Comparison of ENCODE assay signal across 19 mouse cellular contexts in the genomic region with DNA sequence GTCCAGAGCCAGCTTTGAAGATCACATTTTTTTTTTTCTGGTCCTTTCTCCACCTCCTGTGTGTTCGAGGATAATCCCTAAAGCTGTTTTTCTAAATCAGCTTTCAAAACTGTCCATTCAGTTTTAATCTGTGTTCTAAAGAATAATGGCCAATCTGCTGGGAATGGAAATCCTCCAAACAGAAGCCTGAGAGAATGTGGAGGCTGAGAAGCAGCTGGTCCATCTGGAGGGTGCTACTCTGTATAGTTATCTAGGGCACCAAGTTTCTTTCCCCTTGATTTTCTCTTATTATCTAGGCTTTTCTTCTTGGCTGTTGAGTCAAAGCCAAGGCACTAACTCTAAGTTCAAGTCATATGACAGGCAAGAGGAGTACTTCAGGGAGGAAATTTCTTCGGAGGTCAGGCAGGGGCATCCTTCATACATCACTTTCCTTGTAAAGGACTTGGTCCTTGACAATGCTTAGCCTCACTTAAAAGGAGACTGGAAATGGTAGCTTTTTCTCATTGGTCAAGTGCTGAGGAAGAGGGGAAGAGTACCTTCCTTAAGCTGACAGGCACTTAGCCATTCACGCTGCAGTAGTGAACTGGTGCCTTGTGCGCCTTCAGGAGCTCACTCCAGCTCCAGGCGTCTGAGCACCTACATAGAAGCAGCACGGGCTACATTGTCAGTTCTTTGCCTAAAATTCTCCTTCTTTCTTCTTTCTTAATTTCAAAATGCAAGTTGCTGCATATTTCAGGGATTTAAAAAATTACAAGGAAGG. TPM values are rescaled to one million over a fixed set of nuclear protein-coding genes. Genes with fewer than 3 reads are reported as not detected.
A peak's percentile ranks its signal among the peaks of the same experiment; 100 is the strongest.
DNase-seq lines count a peak whose midpoint lies in the region; ATAC-seq and TF ChIP-seq lines count a peak whose summit lies in the region.
"Had no signal": no experiment of that assay in that cellular context is flagged by ENCODE, and none has a peak within 500 bp of the region (broad histone marks: within the 10 kb centered on the region; RNA-seq: fewer than 3 reads in every experiment).

No protein-coding gene starts in this region.

- ATAC-seq in heart, embryonic 12.5 days (ENCODE audit: insufficient number of reproducible peaks, low FRiP score), result no peak
- ATAC-seq in CD4-positive, CD25-positive, alpha-beta regulatory T cell, adult 4 months, result no peak
- ATAC-seq: forebrain, embryonic 15.5 days; hindbrain, embryonic 16.5 days had no signal

- H3K4me1 ChIP-seq in MEL (ENCODE audit: control insufficient read depth in 1 of 2, insufficient read depth in 2 of 2, low read length in 2 of 2), result no peaks in the 10 kb centered on the region; a peak in 1 of 4 replicates
- H3K4me1 ChIP-seq in heart, embryonic 12.5 days (replicated peaks), result no peaks in the 10 kb centered on the region

- TF ChIP-seq CTCF in MEL (IDR thresholded peaks at IDR 0.05 in 2 of 3, conservative IDR thresholded peaks at IDR 0.05 in 1 of 3; ENCODE audit: control insufficient read depth in 1 of 3, insufficient read depth in 1 of 3, low read depth in 2 of 3, low read length in 3 of 3, poor library complexity in 1 of 3, severe bottlenecking in 1 of 3), result no peak

- WGBS in heart, embryonic 12.5 days, result 87% methylated on average over 6 of the region's 6 CpGs

- no peaks in the 10 kb centered on the region for H3K79me2 ChIP-seq in MEL (ENCODE audit: control insufficient read depth, insufficient read depth, low read length, poor library complexity)

- H3K4me2 ChIP-seq in heart, embryonic 12.5 days, result no peak overlapping the region
- H3K4me2 ChIP-seq: forebrain, embryonic 15.5 days; liver, embryonic 11.5 days; lung, embryonic 15.5 days had no signal

- no peaks in the 10 kb centered on the region for H3K9me3 ChIP-seq in MEL (replicated peaks; ENCODE audit: insufficient read depth, low read length)
- H3K9me3 ChIP-seq in heart, embryonic 12.5 days (replicated peaks), result no peaks in the 10 kb centered on the region
- H3K9me3 ChIP-seq: forebrain, embryonic 15.5 days; G1E; lung, embryonic 15.5 days had no signal

- H3K27me3 ChIP-seq in MEL (ENCODE audit: control insufficient read depth in 1 of 2, insufficient read depth in 2 of 2, low read length in 2 of 2), result no peaks in the 10 kb centered on the region
- no peaks in the 10 kb centered on the region for H3K27me3 ChIP-seq in heart, embryonic 12.5 days (replicated peaks)
- H3K27me3 ChIP-seq: forebrain, embryonic 15.5 days; lung, embryonic 15.5 days; megakaryocyte, embryonic 14.5 days had no signal

- H3K36me3 ChIP-seq in MEL (ENCODE audit: control insufficient read depth in 1 of 2, insufficient read depth in 2 of 2, low read length in 2 of 2), result no peaks in the 10 kb centered on the region
- no peaks in the 10 kb centered on the region; the same call in 1 of the 2 replicates for H3K36me3 ChIP-seq in heart, embryonic 12.5 days
- H3K36me3 ChIP-seq: forebrain, embryonic 15.5 days; lung, embryonic 15.5 days had no signal

- peak; percentile 58 to 81 for DNase-seq in frontal cortex, adult 2 months (ENCODE audit: extremely low spot score in 1 of 2, low spot score in 1 of 2)
- DNase-seq in frontal cortex, postnatal 25 days (ENCODE audit: low spot score in 2 of 2), result no peak
- DNase-seq in MEL (ENCODE audit: low read depth, low spot score), result no peak
- peak; percentile 65 to 78 for DNase-seq in layer of hippocampus, adult 8-10 months (ENCODE audit: low spot score in 2 of 2)
- DNase-seq in left cerebral cortex, postnatal 36 days (ENCODE audit: low spot score in 2 of 2), result peak; percentile 36 to 47
- no peak for DNase-seq in lung, postnatal 14 days
- DNase-seq: cerebellum, adult 11-12 months; heart, adult 18-20 months; kidney, adult 8-10 months; spleen, adult 18-20 months had no signal

- no peak overlapping the region for H3K27ac ChIP-seq in MEL (ENCODE audit: control insufficient read depth, low read depth, low read length)
- H3K27ac ChIP-seq in heart, embryonic 12.5 days (ENCODE audit: poor library complexity, severe bottlenecking), result no peak overlapping the region
- H3K27ac ChIP-seq: forebrain, embryonic 15.5 days; lung, embryonic 15.5 days had no signal

- TF ChIP-seq POLR2A in MEL (IDR thresholded peaks at IDR 0.05; ENCODE audit: control insufficient read depth in 1 of 2, insufficient read depth in 1 of 2, low read depth in 1 of 2, low read length in 2 of 2, poor library complexity in 1 of 2), result no peak

- TF ChIP-seq EP300 in MEL (IDR thresholded peaks at IDR 0.05; ENCODE audit: low read depth in 1 of 2, low read length in 2 of 2), result no peak

- no peak overlapping the region for H3K9ac ChIP-seq in MEL (ENCODE audit: control insufficient read depth, low read depth, low read length, poor library complexity, severe bottlenecking)
- no peak overlapping the region for H3K9ac ChIP-seq in heart, embryonic 12.5 days
- H3K9ac ChIP-seq: forebrain, embryonic 15.5 days; lung, embryonic 15.5 days had no signal

- no peak overlapping the region for H3K4me3 ChIP-seq in MEL (ENCODE audit: control insufficient read depth in 1 of 2, insufficient read depth in 1 of 2, low read depth in 2 of 2, low read length in 2 of 2)
- no peak overlapping the region for H3K4me3 ChIP-seq in heart, embryonic 12.5 days
- H3K4me3 ChIP-seq: forebrain, embryonic 15.5 days; lung, embryonic 15.5 days; myocyte had no signal

- no peak for TF ChIP-seq RAD21 in MEL (IDR thresholded peaks at IDR 0.05; ENCODE audit: low read depth, low read length)

- intact Hi-C loops in left cerebral cortex, postnatal 36 days (cut with DNase I), result no loop called here

TF ChIP-seq in MEL, 35 proteins besides CTCF, POLR2A, EP300 and RAD21:
- TF ChIP-seq JUND (IDR thresholded peaks at IDR 0.05; ENCODE audit: low read depth, low read length) (no peak), ETS1 (IDR thresholded peaks at IDR 0.05; ENCODE audit: low read depth, low read length) (no peak), BHLHE40 (IDR thresholded peaks at IDR 0.05; ENCODE audit: borderline replicate concordance, low read depth, low read length) (no peak), TCF12 (IDR thresholded peaks at IDR 0.05; ENCODE audit: low read depth, low read length) (peak; percentile 27; the same call in 1 of the 2 replicates), SMC3 (IDR thresholded peaks at IDR 0.05; ENCODE audit: low read depth, low read length) (no peak), ELF1 (IDR thresholded peaks at IDR 0.05; ENCODE audit: low read depth, low read length) (no peak), MYB (IDR thresholded peaks at IDR 0.05; ENCODE audit: low read depth, low read length) (no peak), MAZ (IDR thresholded peaks at IDR 0.05; ENCODE audit: low read depth, low read length) (no peak)

RNA-seq across cellular contexts. Expression of a gene that starts 32.6 kb away (rescaled TPM):
- 5.0 and 5.5 TPM in 2 replicates for polyA plus RNA-seq in frontal cortex, adult 2 months (2012; rRNA removed)
- total RNA-seq in MEL (2012; rRNA removed), result 4.1 and 4.9 TPM in 2 replicates
- 1 to 10 TPM in 1 of 2 experiments, not detected in 1; 3.9 TPM for polyA plus RNA-seq in MEL (2012; ENCODE audit: insufficient read depth in 1 of 2, insufficient read length in 2 of 2, low read depth in 1 of 2, low replicate concordance in 2 of 2, missing spikeins in 1 of 2)
- total RNA-seq in layer of hippocampus, adult 8-10 months (2022), result 10 to 100 TPM; 45.2 to 65.3 (median 56.2) TPM
- total RNA-seq in left cerebral cortex, postnatal 36 days (2021), result 10 to 100 TPM; 31.6 to 39.9 TPM
- polyA plus RNA-seq in heart, embryonic 12.5 days (2016; fragmentation: Nextera tagmentation; extraction: Ambion mirVana), result 13.0 and 13.9 TPM in 2 replicates
- 10 to 100 TPM; 17.0 to 23.0 TPM for polyA plus RNA-seq in CD4-positive, CD25-positive, alpha-beta regulatory T cell, adult 4 months (2017; shearing (Covaris generic))

Comparison
In these comparisons a context has a peak if more than half of its experiments do, and no peak if none do; other contexts are left out.
1. DNase-seq: peak in frontal cortex, adult 2 months (2 of 2), layer of hippocampus, adult 8-10 months (2 of 2) and left cerebral cortex, postnatal 36 days (2 of 2); none in frontal cortex, postnatal 25 days (0 of 2), MEL (single experiment) and lung, postnatal 14 days (single experiment).